Mouse (Mus musculus) testis, adult 2 months (tissue): ENCODE data around the gene Lyar. TPM values are rescaled to one million over a fixed set of nuclear protein-coding genes. Genes with fewer than 3 reads are reported as not detected.

Source experiments
- H3K27ac ChIP-seq: fragments of 200-500 bp; 2 replicates; pipeline ENCODE4 v1.5.1; 2012; ENCODE audit warnings: low read depth, low read length; ENCODE audit not compliant: control insufficient read depth, insufficient read depth
- H3K27me3 ChIP-seq: fragments of 200-500 bp; 2 replicates; pipeline ENCODE4 v1.6.1; 2012; ENCODE audit warnings: mild to moderate bottlenecking, low read length, moderate library complexity; ENCODE audit not compliant: control insufficient read depth, insufficient read depth
- H3K36me3 ChIP-seq: fragments of 200-500 bp; 2 replicates; pipeline ENCODE4 v1.6.1; 2012; ENCODE audit warnings: mild to moderate bottlenecking, low read length; ENCODE audit not compliant: control insufficient read depth, insufficient read depth
- H3K4me1 ChIP-seq: fragments of 200-500 bp; 2 replicates; pipeline ENCODE4 v1.6.1; 2012; ENCODE audit warnings: low read length; ENCODE audit not compliant: control insufficient read depth, insufficient read depth
- H3K4me3 ChIP-seq: fragments of 200-500 bp; 2 replicates; pipeline ENCODE4 v1.5.1; 2012; ENCODE audit warnings: low read depth, mild to moderate bottlenecking, low read length, moderate library complexity, mixed read lengths; ENCODE audit not compliant: control insufficient read depth
- CTCF ChIP-seq: fragments of 200-500 bp; IDR thresholded peaks from 2 replicates; pipeline ENCODE4 v1.5.1; 2012; ENCODE audit warnings: low read depth, mild to moderate bottlenecking, inconsistent platforms, low read length, moderate library complexity; ENCODE audit not compliant: control insufficient read depth, insufficient read depth, insufficient replicate concordance
- POLR2A ChIP-seq: fragments of 200-500 bp; IDR thresholded peaks from 2 replicates; pipeline ENCODE4 v1.6.1; 2012; ENCODE audit warnings: low read depth, mild to moderate bottlenecking, inconsistent platforms, low read length, moderate library complexity; ENCODE audit not compliant: control insufficient read depth
- polyA plus RNA-seq: library from polyadenylated mRNA; depleted of rRNA; stranded (reverse); fragments of >200 nt; gene quantifications from 2 replicates; pipeline ENCODE4 v1.2.3, GENCODE M21; 2012

Gene Lyar
- polyA plus RNA-seq, 1 experiment = 361 TPM

GRCm38 (mm10) chr5:38195941-38196340 is 24.3 kb upstream of the Lyar start:
- no peak for TF ChIP-seq POLR2A
- TF ChIP-seq CTCF = no peak
- Histone ChIP-seq H3K4me1 (no peaks in the 10 kb centered on the region; the same call in 1 of the 2 replicates), H3K36me3 (peaks cover 1% of the 10 kb centered on the region; the same call in 1 of the 2 replicates), H3K4me3 (no peak overlapping the region), H3K27ac (no peak overlapping the region), H3K27me3 (no peaks in the 10 kb centered on the region)

GRCm38 (mm10) chr5:38196821-38197481 is 23.3 kb upstream of the Lyar start:
- TF ChIP-seq CTCF (no peak), POLR2A (no peak)
- no peaks in the 10 kb centered on the region; the same call in 1 of the 2 replicates for H3K4me1 ChIP-seq
- H3K4me3 ChIP-seq = no peak overlapping the region
- peaks cover 1% of the 10 kb centered on the region; the same call in 1 of the 2 replicates for H3K36me3 ChIP-seq
- H3K27me3 ChIP-seq = no peaks in the 10 kb centered on the region
- no peak overlapping the region for H3K27ac ChIP-seq

- Histone ChIP-seq H3K27ac (no peak overlapping the region), H3K4me3 (no peak overlapping the region), H3K27me3 (no peaks in the 10 kb centered on the region), H3K36me3 (peaks cover 1% of the 10 kb centered on the region; the same call in 1 of the 2 replicates), H3K4me1 (no peaks in the 10 kb centered on the region; the same call in 1 of the 2 replicates)
- TF ChIP-seq CTCF (peak; percentile 83; the same call in 1 of the 2 replicates), POLR2A (no peak)
Measured at GRCm38 (mm10) chr5:38197482-38197823, 22.8 kb upstream of the Lyar start.

- H3K4me3 ChIP-seq = peak overlapping the region; percentile 18; the same call in 1 of the 2 replicates
- no peaks in the 10 kb centered on the region for H3K27me3 ChIP-seq
- H3K4me1 ChIP-seq = no peaks in the 10 kb centered on the region; the same call in 1 of the 2 replicates
- no peak overlapping the region for H3K27ac ChIP-seq
- TF ChIP-seq POLR2A = no peak
- TF ChIP-seq CTCF = no peak
- peaks cover 5% of the 10 kb centered on the region for H3K36me3 ChIP-seq
Measured at GRCm38 (mm10) chr5:38199686-38200085, 20.6 kb upstream of the Lyar start.

GRCm38 (mm10) chr5:38205303-38205726 is 15.0 kb upstream of the Lyar start:
- H3K36me3 ChIP-seq = peaks cover 7% of the 10 kb centered on the region

GRCm38 (mm10) chr5:38208985-38209384 is 11.3 kb upstream of the Lyar start:
- peaks cover 4% of the 10 kb centered on the region for H3K36me3 ChIP-seq
- H3K27me3 ChIP-seq = no peaks in the 10 kb centered on the region
- H3K4me3 ChIP-seq = no peak overlapping the region
- H3K27ac ChIP-seq = no peak overlapping the region
- H3K4me1 ChIP-seq = no peaks in the 10 kb centered on the region; the same call in 1 of the 2 replicates
- no peak for TF ChIP-seq CTCF
- TF ChIP-seq POLR2A = no peak

More at GRCm38 (mm10) chr5:38205303-38205726, 15.0 kb upstream of the Lyar start:
- H3K4me1 ChIP-seq = no peaks in the 10 kb centered on the region; the same call in 1 of the 2 replicates
- no peak overlapping the region for H3K4me3 ChIP-seq
- TF ChIP-seq CTCF (no peak), POLR2A (no peak)
- no peak overlapping the region for H3K27ac ChIP-seq
- H3K27me3 ChIP-seq = no peaks in the 10 kb centered on the region

GRCm38 (mm10) chr5:38211691-38212090 is 8.6 kb upstream of the Lyar start:
- TF ChIP-seq POLR2A = no peak
- TF ChIP-seq CTCF = no peak
- no peak overlapping the region for H3K27ac ChIP-seq
- no peaks in the 10 kb centered on the region for H3K4me1 ChIP-seq
- peaks cover 7% of the 10 kb centered on the region for H3K36me3 ChIP-seq
- H3K4me3 ChIP-seq = no peak overlapping the region
- no peaks in the 10 kb centered on the region for H3K27me3 ChIP-seq
